Mouse (Mus musculus): ENCODE data around the gene H2afb3. TPM values are rescaled to one million over a fixed set of nuclear protein-coding genes. Genes with fewer than 3 reads are reported as not detected.
"Not testable (repeated sequence)": the region's sequence is repeated elsewhere in the genome, so short reads cannot be mapped to it uniquely, and the experiment has no call there.

Gene H2afb3
- not detected for total RNA-seq (2021)

DNA sequence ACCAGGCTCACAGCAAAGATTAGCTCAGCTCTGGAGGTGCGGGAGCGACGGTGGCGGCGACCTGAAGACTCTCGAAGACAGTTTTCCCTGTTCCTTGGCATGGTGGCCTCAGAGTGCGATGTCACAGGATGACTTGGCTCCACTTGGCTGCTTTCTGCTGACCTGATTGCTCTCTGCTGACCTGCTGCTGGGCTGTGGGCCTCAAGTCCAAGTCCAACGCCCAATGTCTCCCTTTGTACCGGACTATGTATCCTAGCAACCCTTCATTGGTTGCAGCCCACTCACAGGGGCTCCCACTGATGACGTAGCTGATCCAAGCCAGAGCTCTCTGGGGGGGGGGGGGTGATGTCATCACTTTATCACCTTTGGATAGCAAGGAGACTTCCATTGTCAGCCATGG lies at the start of gene H2afb3:
H2afb3 (minus strand) TSS at position 101 of the 400 bp plus-strand sequence.
- DNase-seq, result not testable (repeated sequence)

GRCm38 (mm10) chrX:120301469-120302175 lies 11.3 kb downstream of the H2afb3 start:
- no peak for DNase-seq

- no peak for DNase-seq
Measured at GRCm38 (mm10) chrX:120292832-120293750, 19.8 kb downstream of the H2afb3 start.

- DNase-seq, result no peak
Measured at GRCm38 (mm10) chrX:120291696-120292095, 21.2 kb downstream of the H2afb3 start.

DNA sequence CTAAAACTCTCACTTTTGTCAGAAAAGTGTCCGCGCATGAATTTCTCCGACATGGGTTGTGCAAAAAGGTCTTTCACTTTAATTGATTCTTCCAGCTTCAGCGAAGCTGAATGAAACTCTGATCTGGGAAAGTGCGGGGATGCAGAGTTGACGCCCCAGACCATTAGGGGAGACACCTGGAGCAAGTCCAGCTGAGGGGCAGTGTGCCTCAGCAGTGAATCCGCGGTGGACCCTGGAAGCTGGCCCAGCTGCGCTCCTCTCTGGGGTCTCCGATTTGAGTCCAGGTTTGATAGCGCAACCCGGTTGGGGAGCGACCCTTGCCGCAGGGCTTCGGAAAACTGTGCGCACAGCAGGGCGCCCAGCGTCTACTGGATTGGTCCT lies 22.0 kb downstream of the H2afb3 start:
- DNase-seq, result no peak

GRCm38 (mm10) chrX:120290011-120290899 lies 22.6 kb downstream of the H2afb3 start, which contains the start of gene Pcdh11x:
Pcdh11x (plus strand) TSS chrX:120290259.
- peak; percentile 59 for DNase-seq

DNA sequence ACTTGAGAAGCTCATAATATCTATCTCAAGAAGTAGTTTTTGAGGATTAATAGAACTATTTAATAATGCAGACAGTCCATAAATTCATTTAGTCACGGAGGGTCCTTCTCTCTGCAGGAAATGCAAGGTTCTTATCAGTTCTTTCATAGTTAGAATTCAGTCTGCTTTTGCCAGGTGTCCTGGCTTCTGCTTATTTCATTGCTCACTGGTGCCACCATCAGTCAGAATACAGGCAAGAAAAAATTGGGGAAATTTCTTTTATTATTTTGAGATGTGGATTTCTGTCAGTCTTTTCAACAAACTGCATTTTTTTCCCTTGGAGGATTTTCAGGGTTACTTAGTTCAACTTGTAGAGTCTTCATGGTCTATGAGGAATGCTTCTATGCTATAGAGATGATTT lies 25.4 kb downstream of the H2afb3 start:
- no peak for DNase-seq

DNA sequence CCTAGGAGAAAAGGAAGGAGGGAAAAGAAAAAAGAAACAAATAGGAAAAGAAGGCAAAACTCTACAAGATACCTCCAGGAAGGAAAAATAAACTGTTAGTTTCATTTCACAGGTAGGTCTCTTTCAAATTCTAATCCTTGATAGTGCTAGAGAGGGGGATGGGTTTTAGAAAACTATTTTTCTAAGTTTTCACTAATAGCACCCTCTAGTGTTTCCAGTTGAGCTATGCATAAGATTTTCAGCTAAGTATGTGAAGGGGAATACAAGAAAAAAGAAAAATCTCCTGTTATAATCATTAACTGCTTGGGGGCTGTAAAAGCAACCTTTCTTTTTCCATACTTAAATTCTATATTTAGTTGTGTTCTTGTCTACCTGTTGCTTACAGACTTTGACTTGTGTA lies 27.4 kb downstream of the H2afb3 start:
- no peak for DNase-seq

Other genes with a start within 250 kb of the H2afb3 start
- gene Pcdh11x, start 22.8 kb downstream of the H2afb3 start, total RNA-seq (2021), result under 1 TPM; 0.19 to 0.61 TPM